Mouse (Mus musculus) hindbrain, embryonic 14.5 days (tissue): ENCODE results near the gene Itpr3. TPM values are rescaled to one million over a fixed set of nuclear protein-coding genes. Genes with fewer than 3 reads are reported as not detected.

Experiments
- ATAC-seq: fragments of 200-750 bp; cut with Nextera tagmentation; 2 replicates; pipeline ENCODE4 v1.8.0; 2017; ENCODE audit warnings: moderate number of reproducible peaks, mild to moderate bottlenecking, moderate TSS enrichment, moderate library complexity; ENCODE audit not compliant: low FRiP score
- DNase-seq: peaks from one replicate; pipeline ENCODE4 v3.0.0-alpha.2; 2015; ENCODE audit warnings: low spot score
- H3K27ac ChIP-seq: fragments of 300-500 bp; sonication (generic); 2 replicates; pipeline ENCODE4 v1.5.1; 2014; ENCODE audit warnings: mild to moderate bottlenecking, moderate library complexity
- H3K27me3 ChIP-seq: fragments of 300-500 bp; sonication (generic); 2 replicates; pipeline ENCODE4 v1.6.1; 2014; ENCODE audit warnings: mild to moderate bottlenecking, low read length, mixed read lengths; ENCODE audit not compliant: control insufficient read depth, insufficient read depth
- H3K36me3 ChIP-seq: fragments of 300-500 bp; sonication (generic); replicated peaks from 2 replicates; pipeline ENCODE4 v1.6.1; 2014; ENCODE audit not compliant: control insufficient read depth, insufficient read depth
- H3K4me1 ChIP-seq: fragments of 300-500 bp; sonication (generic); replicated peaks from 2 replicates; pipeline ENCODE4 v1.6.1; 2014; ENCODE audit warnings: antibody characterized with exemption, low read length, mixed read lengths; ENCODE audit not compliant: control insufficient read depth, insufficient read depth
- H3K4me2 ChIP-seq: fragments of 300-500 bp; sonication (generic); replicated peaks from 2 replicates; pipeline ENCODE4 v1.6.1; 2014; ENCODE audit warnings: mild to moderate bottlenecking, moderate library complexity
- H3K4me3 ChIP-seq: fragments of 300-500 bp; sonication (generic); replicated peaks from 2 replicates; pipeline ENCODE4 v1.5.1; 2014; ENCODE audit warnings: mild to moderate bottlenecking, low read length
- H3K9ac ChIP-seq: fragments of 300-500 bp; sonication (generic); 2 replicates; pipeline ENCODE4 v1.6.1; 2014
- H3K9me3 ChIP-seq: fragments of 300-500 bp; sonication (generic); 2 replicates; pipeline ENCODE4 v1.6.1; 2016; ENCODE audit warnings: low read length; ENCODE audit not compliant: control insufficient read depth
- WGBS: fragments of 180-500 bp; shearing (Covaris S2); extraction: QIAGEN DNeasy Blood & Tissue Kit; methylation state at CpG from one replicate; pipeline ENCODE4 v1.1.7; 2014; 5-methylcytosine and 5-hydroxymethylcytosine counted together
- polyA plus RNA-seq: library from polyadenylated mRNA; unstranded; fragments of >200 nt; fragmentation: Nextera tagmentation; extraction: Ambion mirVana; gene quantifications from 2 replicates; pipeline ENCODE4 v1.2.1, GENCODE M21; 2014

Gene Itpr3
- polyA plus RNA-seq, 1 experiment from 2014 or later = 1.8 TPM

DNA sequence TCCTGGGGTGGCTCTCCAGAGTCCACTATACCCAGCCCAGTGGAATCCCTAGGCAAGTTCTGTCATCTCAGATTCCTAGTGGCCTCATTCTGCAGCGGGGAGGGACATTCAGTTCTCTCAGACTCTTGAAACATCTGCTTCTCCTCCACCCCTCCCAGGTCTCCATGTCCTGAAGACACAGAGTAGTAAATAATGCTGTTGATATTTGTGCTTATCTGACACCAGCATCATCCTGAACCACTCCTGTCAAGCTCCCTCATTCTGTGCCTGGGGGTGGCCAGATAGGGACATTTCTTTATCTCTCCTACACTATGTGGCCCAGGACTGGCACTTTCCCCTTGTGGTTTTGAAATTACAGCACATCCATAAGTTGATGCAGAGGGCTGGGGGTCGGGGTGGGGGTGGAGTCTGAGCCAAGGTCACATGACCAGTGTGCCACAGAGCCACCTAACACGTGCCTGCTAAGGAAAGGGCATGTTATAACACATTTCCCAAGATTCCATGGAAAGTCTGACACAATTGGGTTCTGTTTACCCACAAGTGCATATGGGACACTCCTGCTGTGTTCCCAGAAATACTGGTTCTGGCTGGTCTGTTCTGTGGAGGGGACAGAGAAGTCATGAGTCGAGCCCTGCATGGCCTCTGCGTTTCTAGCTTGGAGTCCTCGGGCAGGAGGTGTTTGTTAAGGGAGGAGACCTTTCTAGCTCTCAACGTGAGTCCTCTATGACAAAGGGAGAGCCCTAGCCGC lies 96.0 kb downstream of the Itpr3 start:
- Histone ChIP-seq H3K9ac (no peak overlapping the region), H3K27ac (no peak overlapping the region), H3K4me2 (no peak overlapping the region), H3K27me3 (no peaks in the 10 kb centered on the region), H3K36me3 (no peaks in the 10 kb centered on the region), H3K4me1 (peaks cover 19% of the 10 kb centered on the region), H3K4me3 (no peak overlapping the region), H3K9me3 (no peaks in the 10 kb centered on the region)
- WGBS = 66% methylated on average over 8 of the region's 8 CpGs
- DNase-seq (no peak), ATAC-seq (no peak)

DNA sequence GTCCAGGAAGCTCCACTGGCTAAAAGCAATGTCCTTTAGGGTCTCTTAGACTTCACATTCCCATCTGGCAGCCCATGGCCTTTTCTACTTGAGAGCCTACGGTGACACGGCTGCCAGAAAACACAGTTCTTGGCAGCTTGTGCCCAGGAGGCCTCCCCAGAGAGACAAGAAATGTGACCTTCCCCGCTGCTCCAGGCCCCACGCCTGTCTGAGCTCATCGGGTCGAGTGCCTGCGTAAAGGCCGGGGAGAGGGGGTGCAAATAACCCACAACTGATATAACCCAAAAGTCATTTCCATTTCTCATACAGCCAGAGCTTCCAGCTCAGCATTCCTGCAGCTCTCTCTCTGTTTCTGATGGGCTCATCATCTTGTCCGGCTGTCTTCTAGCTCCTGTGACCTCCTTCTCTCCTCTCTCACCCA lies 96.7 kb downstream of the Itpr3 start:
- no peak for ATAC-seq
- 51% methylated on average over 9 of the region's 9 CpGs for WGBS
- Histone ChIP-seq H3K9ac (no peak overlapping the region), H3K4me3 (no peak overlapping the region), H3K27ac (no peak overlapping the region), H3K4me1 (peaks cover 18% of the 10 kb centered on the region), H3K36me3 (no peaks in the 10 kb centered on the region), H3K9me3 (no peaks in the 10 kb centered on the region), H3K27me3 (no peaks in the 10 kb centered on the region), H3K4me2 (no peak overlapping the region)
- DNase-seq = no peak

GRCm38 (mm10) chr17:27154256-27154655 lies 97.2 kb downstream of the Itpr3 start:
- 87% methylated on average over 14 of the region's 14 CpGs for WGBS
- no peak overlapping the region for H3K4me3 ChIP-seq
- H3K9me3 ChIP-seq = no peaks in the 10 kb centered on the region
- no peaks in the 10 kb centered on the region for H3K36me3 ChIP-seq
- ATAC-seq = no peak
- H3K4me2 ChIP-seq = no peak overlapping the region
- H3K27me3 ChIP-seq = no peaks in the 10 kb centered on the region
- H3K27ac ChIP-seq = no peak overlapping the region
- H3K4me1 ChIP-seq = peaks cover 15% of the 10 kb centered on the region
- no peak overlapping the region for H3K9ac ChIP-seq
- no peak for DNase-seq

DNA sequence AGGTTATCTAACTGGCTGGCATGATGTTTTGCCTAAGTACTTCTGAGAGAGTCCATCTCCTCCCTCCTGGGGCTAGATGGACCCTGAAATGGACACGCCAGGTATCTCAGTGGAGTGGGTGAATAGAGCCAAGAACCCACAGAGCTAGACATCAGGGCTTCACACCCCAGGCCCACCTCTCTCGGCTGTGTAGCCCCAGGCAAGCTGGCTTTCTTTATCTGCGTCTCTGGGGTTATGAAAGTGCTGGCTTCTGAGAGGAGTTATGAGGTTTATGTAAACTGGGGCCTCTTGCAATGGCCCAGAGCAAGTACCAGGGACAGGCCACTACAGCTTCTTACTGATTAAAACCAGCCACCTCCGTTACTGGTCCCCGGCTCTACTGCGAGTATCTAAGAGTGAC lies 97.8 kb downstream of the Itpr3 start:
- H3K9ac ChIP-seq = no peak overlapping the region
- H3K4me1 ChIP-seq = peaks cover 10% of the 10 kb centered on the region; the same call in 1 of the 2 replicates
- H3K27me3 ChIP-seq = no peaks in the 10 kb centered on the region
- DNase-seq = no peak
- no peak overlapping the region for H3K4me2 ChIP-seq
- ATAC-seq = no peak
- WGBS = 75% methylated on average over 6 of the region's 6 CpGs
- no peak overlapping the region for H3K4me3 ChIP-seq
- no peak overlapping the region for H3K27ac ChIP-seq
- H3K36me3 ChIP-seq = no peaks in the 10 kb centered on the region
- no peaks in the 10 kb centered on the region for H3K9me3 ChIP-seq

- no peak for DNase-seq
- ATAC-seq = no peak
- Histone ChIP-seq H3K9ac (no peak overlapping the region), H3K4me2 (no peak overlapping the region), H3K4me1 (peaks cover 3% of the 10 kb centered on the region; the same call in 1 of the 2 replicates), H3K27me3 (no peaks in the 10 kb centered on the region), H3K36me3 (no peaks in the 10 kb centered on the region), H3K9me3 (no peaks in the 10 kb centered on the region), H3K27ac (no peak overlapping the region), H3K4me3 (no peak overlapping the region)
- 68% methylated on average over 8 of the region's 8 CpGs for WGBS
These were observed 98.6 kb downstream of the Itpr3 start for GRCm38 (mm10) chr17:27155752-27156151.

DNA sequence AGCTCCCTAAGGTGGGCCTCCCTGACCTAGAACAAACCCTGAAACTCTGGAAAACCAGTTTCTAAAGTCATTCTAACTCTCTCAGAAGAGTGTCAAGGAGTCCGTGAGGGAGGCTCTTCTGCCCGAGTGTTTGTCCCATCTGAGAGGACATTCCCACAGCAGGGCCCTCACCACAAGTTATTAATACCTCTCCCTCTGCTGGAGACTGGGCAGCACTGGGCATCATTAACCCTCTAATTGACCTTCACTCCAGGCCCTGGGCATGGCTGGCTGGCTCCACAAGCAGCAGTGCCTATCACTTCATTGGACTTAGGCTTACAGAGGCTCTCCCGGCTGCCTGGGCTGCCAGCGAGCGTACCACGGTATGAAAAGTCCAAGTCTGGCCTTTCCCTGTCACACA lies 101.3 kb downstream of the Itpr3 start:
- peaks cover 3% of the 10 kb centered on the region; the same call in 1 of the 2 replicates for H3K4me1 ChIP-seq
- ATAC-seq (no peak), DNase-seq (no peak)
- no peaks in the 10 kb centered on the region for H3K9me3 ChIP-seq
- no peak overlapping the region for H3K4me2 ChIP-seq
- H3K27me3 ChIP-seq = no peaks in the 10 kb centered on the region
- WGBS = 83% methylated on average over 6 of the region's 6 CpGs
- no peak overlapping the region for H3K4me3 ChIP-seq
- no peak overlapping the region for H3K27ac ChIP-seq
- no peak overlapping the region for H3K9ac ChIP-seq
- H3K36me3 ChIP-seq = no peaks in the 10 kb centered on the region

- no peak for ATAC-seq
- no peak for DNase-seq
- 0 out of 2 replicates have a peak, but pooled peaks cover under 1% of the 10 kb centered on the region for H3K4me1 ChIP-seq
- H3K9ac ChIP-seq = no peak overlapping the region
- 84% methylated on average over 7 of the region's 7 CpGs for WGBS
- H3K36me3 ChIP-seq = no peaks in the 10 kb centered on the region
- H3K4me3 ChIP-seq = no peak overlapping the region
- H3K4me2 ChIP-seq = no peak overlapping the region
- H3K9me3 ChIP-seq = no peaks in the 10 kb centered on the region
- H3K27me3 ChIP-seq = no peaks in the 10 kb centered on the region
- H3K27ac ChIP-seq = no peak overlapping the region
These were observed 102.1 kb downstream of the Itpr3 start for GRCm38 (mm10) chr17:27159169-27159568.

DNA sequence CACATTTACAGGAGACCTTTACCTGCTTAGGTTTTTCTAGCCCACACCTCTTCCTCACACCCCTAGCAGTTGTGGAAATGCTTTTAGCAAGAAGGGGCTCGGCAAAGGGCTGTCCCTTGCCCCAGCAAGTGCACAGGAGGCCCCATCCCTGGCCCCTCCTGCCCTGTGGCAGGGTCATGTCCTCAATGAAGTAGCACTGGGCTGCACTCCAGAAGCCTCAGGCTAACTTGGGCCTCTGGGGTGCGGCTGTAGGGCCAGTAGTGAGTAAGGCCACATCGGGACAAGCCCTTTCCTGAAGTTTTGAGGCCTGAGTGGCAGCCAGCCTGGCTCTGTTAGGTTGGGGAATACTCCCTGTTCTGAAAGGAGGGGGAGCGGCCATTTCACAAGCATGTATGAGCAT lies 103.8 kb downstream of the Itpr3 start:
- no peaks in the 10 kb centered on the region for H3K9me3 ChIP-seq
- ATAC-seq = no peak
- H3K9ac ChIP-seq = no peak overlapping the region
- no peak for DNase-seq
- no peak overlapping the region for H3K4me3 ChIP-seq
- no peaks in the 10 kb centered on the region for H3K36me3 ChIP-seq
- H3K27me3 ChIP-seq = no peaks in the 10 kb centered on the region
- no peak overlapping the region for H3K4me2 ChIP-seq
- 76% methylated on average over 4 of the region's 4 CpGs for WGBS
- H3K4me1 ChIP-seq = no peaks in the 10 kb centered on the region
- no peak overlapping the region for H3K27ac ChIP-seq

- no peak overlapping the region for H3K4me3 ChIP-seq
- no peaks in the 10 kb centered on the region for H3K4me1 ChIP-seq
- no peak overlapping the region for H3K9ac ChIP-seq
- DNase-seq = peak; percentile 67
- H3K4me2 ChIP-seq = no peak overlapping the region
- no peaks in the 10 kb centered on the region for H3K36me3 ChIP-seq
- ATAC-seq = no peak
- no peak overlapping the region for H3K27ac ChIP-seq
- no peaks in the 10 kb centered on the region for H3K9me3 ChIP-seq
- no peaks in the 10 kb centered on the region for H3K27me3 ChIP-seq
- 69% methylated on average over 8 of the region's 8 CpGs for WGBS
These were observed 108.1 kb downstream of the Itpr3 start for GRCm38 (mm10) chr17:27165054-27165773.
